Mouse (Mus musculus): ENCODE results near the gene Ing1. TPM values are rescaled to one million over a fixed set of nuclear protein-coding genes. Genes with fewer than 3 reads are reported as not detected.

Gene Ing1
- polyA plus RNA-seq, 1 experiment from 2014 or later = 47.9 TPM

- Histone ChIP-seq H3K4me1 (no peaks in the 10 kb centered on the region), H3K27ac (no peak overlapping the region), H3K27me3 (replicated peaks) (no peaks in the 10 kb centered on the region), H3K4me2 (no peak overlapping the region), H3K36me3 (replicated peaks) (peaks cover 3% of the 10 kb centered on the region; the same call in 1 of the 2 replicates), H3K9me3 (no peaks in the 10 kb centered on the region), H3K9ac (no peak overlapping the region), H3K4me3 (no peak overlapping the region)
- WGBS = 94% methylated on average over 4 of the region's 4 CpGs
- no peak for ATAC-seq (replicated peaks)
Measured at GRCm38 (mm10) chr8:11570742-11571141, 15.4 kb downstream of the Ing1 start.

- Histone ChIP-seq H3K4me2 (no peak overlapping the region), H3K27ac (no peak overlapping the region), H3K4me3 (no peak overlapping the region), H3K4me1 (no peaks in the 10 kb centered on the region), H3K36me3 (replicated peaks) (peaks cover 2% of the 10 kb centered on the region; the same call in 1 of the 2 replicates), H3K9me3 (no peaks in the 10 kb centered on the region), H3K9ac (no peak overlapping the region), H3K27me3 (replicated peaks) (no peaks in the 10 kb centered on the region)
- no peak for ATAC-seq (replicated peaks)
- 93% methylated on average over 10 of the region's 10 CpGs for WGBS
Measured at GRCm38 (mm10) chr8:11571950-11572349, 16.6 kb downstream of the Ing1 start.

DNA sequence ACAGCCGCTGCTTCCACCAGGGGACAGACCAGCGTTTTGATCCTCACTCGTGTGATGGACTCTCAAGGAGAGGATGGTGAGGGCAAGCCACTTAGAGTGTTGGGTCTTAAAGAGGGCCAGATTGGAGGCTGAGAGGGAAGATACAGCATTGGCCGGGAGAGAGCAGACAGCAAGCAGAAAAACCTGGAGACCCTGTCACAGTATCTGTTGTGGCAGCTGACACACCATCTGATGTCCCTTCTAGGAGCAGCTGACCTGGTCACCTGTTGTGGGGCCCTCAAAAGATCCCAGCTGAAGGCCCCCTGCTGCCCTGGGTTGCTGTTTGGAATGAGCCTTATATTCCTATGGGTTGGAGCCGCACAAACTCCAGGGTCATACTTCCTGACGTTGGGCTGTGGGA is 17.1 kb downstream of the Ing1 start:
- H3K4me2 ChIP-seq = no peak overlapping the region
- no peak for ATAC-seq (replicated peaks)
- no peaks in the 10 kb centered on the region for H3K4me1 ChIP-seq
- WGBS = 70% methylated on average over 6 of the region's 6 CpGs
- no peak overlapping the region for H3K9ac ChIP-seq
- no peak overlapping the region for H3K27ac ChIP-seq
- no peaks in the 10 kb centered on the region for H3K27me3 ChIP-seq (replicated peaks)
- H3K4me3 ChIP-seq = no peak overlapping the region
- no peaks in the 10 kb centered on the region for H3K36me3 ChIP-seq (replicated peaks)
- no peaks in the 10 kb centered on the region for H3K9me3 ChIP-seq

- ATAC-seq (replicated peaks) = no peak
- H3K27ac ChIP-seq = no peak overlapping the region
- no peak overlapping the region for H3K4me3 ChIP-seq
- no peaks in the 10 kb centered on the region for H3K27me3 ChIP-seq (replicated peaks)
- H3K9me3 ChIP-seq = no peaks in the 10 kb centered on the region
- no peak overlapping the region for H3K9ac ChIP-seq
- H3K4me1 ChIP-seq = no peaks in the 10 kb centered on the region
- no peak overlapping the region for H3K4me2 ChIP-seq
- no peaks in the 10 kb centered on the region for H3K36me3 ChIP-seq (replicated peaks)
- WGBS = 85% methylated on average over 9 of the region's 9 CpGs
Measured at GRCm38 (mm10) chr8:11574911-11575603, 19.7 kb downstream of the Ing1 start.

- no peaks in the 10 kb centered on the region for H3K4me1 ChIP-seq
- ATAC-seq (replicated peaks) = no peak
- H3K4me3 ChIP-seq = no peak overlapping the region
- H3K9ac ChIP-seq = no peak overlapping the region
- H3K4me2 ChIP-seq = no peak overlapping the region
- no peaks in the 10 kb centered on the region for H3K9me3 ChIP-seq
- WGBS = 55% methylated on average over 16 of the region's 16 CpGs
- H3K27ac ChIP-seq = no peak overlapping the region
- no peaks in the 10 kb centered on the region for H3K27me3 ChIP-seq (replicated peaks)
- H3K36me3 ChIP-seq (replicated peaks) = no peaks in the 10 kb centered on the region
Measured at GRCm38 (mm10) chr8:11575604-11576384, 20.4 kb downstream of the Ing1 start.

DNA sequence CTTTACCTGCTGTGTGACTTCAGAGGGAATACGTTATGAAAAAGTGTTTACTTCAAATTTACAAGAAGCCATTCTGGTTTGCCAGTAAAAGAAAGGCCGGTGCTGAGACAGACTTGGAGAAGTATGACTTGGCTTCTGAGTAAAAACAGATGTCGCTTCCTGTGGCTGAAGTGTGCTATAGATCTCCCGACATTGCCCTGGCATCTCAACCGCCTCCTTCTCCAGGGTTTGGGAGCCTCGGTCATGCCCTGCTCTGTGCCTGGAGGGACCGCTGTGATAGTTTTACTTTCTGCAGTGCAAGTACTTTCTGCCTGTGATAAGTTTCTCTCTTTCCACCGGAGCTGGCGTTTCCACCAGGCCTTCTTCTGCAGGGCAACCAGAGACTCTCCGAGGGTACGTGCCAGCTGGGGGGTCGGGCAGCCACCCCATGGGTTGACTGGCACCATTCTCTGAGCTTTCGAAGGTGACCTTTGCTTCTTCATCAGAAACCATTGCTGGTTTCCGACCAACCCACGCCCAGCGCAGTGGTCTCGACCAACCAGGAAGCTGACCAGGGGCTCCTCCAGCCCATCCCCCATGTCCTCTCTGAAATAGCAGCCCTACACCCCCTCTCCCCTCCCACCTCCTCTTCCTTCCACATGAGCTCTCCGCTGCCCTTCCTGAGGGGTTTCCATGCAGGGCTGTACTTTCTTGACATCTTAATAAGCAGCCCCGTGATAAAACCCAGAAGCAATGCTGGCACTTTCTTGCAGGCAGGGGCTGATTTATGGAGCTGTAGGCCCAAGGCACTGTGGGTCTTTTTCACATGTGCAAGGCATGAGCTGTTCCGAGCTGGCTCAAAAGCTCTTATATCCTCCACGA is 30.4 kb downstream of the Ing1 start:
- no peaks in the 10 kb centered on the region for H3K4me1 ChIP-seq
- H3K27me3 ChIP-seq (replicated peaks) = no peaks in the 10 kb centered on the region
- H3K9me3 ChIP-seq = no peaks in the 10 kb centered on the region
- ATAC-seq (replicated peaks) = no peak
- H3K4me2 ChIP-seq = no peak overlapping the region
- H3K27ac ChIP-seq = no peak overlapping the region
- no peaks in the 10 kb centered on the region for H3K36me3 ChIP-seq (replicated peaks)
- WGBS = 87% methylated on average over 21 of the region's 21 CpGs
- H3K4me3 ChIP-seq = no peak overlapping the region
- no peak overlapping the region for H3K9ac ChIP-seq

GRCm38 (mm10) chr8:11586374-11586745 is 31.0 kb downstream of the Ing1 start:
- no peak overlapping the region for H3K9ac ChIP-seq
- H3K36me3 ChIP-seq (replicated peaks) = no peaks in the 10 kb centered on the region
- H3K27ac ChIP-seq = no peak overlapping the region
- no peaks in the 10 kb centered on the region for H3K4me1 ChIP-seq
- H3K9me3 ChIP-seq = no peaks in the 10 kb centered on the region
- 77% methylated on average over 2 of the region's 2 CpGs for WGBS
- no peak for ATAC-seq (replicated peaks)
- H3K4me3 ChIP-seq = no peak overlapping the region
- H3K27me3 ChIP-seq (replicated peaks) = no peaks in the 10 kb centered on the region
- H3K4me2 ChIP-seq = no peak overlapping the region

GRCm38 (mm10) chr8:11591837-11592236 is 36.5 kb downstream of the Ing1 start:
- no peak overlapping the region for H3K4me2 ChIP-seq
- no peak overlapping the region for H3K9ac ChIP-seq
- H3K4me1 ChIP-seq = no peaks in the 10 kb centered on the region
- no peaks in the 10 kb centered on the region for H3K9me3 ChIP-seq
- 86% methylated on average over 4 of the region's 4 CpGs for WGBS
- no peaks in the 10 kb centered on the region for H3K27me3 ChIP-seq (replicated peaks)
- H3K27ac ChIP-seq = no peak overlapping the region
- no peaks in the 10 kb centered on the region for H3K36me3 ChIP-seq (replicated peaks)
- ATAC-seq (replicated peaks) = no peak
- H3K4me3 ChIP-seq = no peak overlapping the region

DNA sequence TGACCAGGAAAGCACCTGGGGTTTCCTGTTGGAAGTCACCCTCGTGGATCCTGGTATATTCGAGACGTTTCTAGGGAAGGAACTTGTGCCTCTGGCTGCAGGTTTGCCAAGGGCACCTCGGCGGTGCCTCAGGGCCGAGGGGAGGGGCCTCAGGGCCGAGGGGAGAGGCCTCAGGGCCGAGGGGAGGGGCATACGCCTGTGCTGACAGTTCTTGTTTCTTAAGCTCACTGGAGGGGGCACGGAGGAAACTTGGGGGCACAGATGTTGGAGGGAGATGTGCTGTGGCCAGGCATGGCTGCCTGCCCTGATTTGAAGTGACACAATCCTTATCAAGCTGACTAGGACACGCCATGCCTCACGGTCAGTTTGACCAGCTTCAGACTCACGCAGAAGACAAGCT is 36.9 kb downstream of the Ing1 start:
- Histone ChIP-seq H3K36me3 (replicated peaks) (no peaks in the 10 kb centered on the region), H3K4me3 (no peak overlapping the region), H3K27ac (no peak overlapping the region), H3K27me3 (replicated peaks) (no peaks in the 10 kb centered on the region), H3K9me3 (no peaks in the 10 kb centered on the region), H3K4me2 (no peak overlapping the region), H3K9ac (no peak overlapping the region), H3K4me1 (no peaks in the 10 kb centered on the region)
- ATAC-seq (replicated peaks) = no peak
- 46% methylated on average over 13 of the region's 13 CpGs for WGBS

DNA sequence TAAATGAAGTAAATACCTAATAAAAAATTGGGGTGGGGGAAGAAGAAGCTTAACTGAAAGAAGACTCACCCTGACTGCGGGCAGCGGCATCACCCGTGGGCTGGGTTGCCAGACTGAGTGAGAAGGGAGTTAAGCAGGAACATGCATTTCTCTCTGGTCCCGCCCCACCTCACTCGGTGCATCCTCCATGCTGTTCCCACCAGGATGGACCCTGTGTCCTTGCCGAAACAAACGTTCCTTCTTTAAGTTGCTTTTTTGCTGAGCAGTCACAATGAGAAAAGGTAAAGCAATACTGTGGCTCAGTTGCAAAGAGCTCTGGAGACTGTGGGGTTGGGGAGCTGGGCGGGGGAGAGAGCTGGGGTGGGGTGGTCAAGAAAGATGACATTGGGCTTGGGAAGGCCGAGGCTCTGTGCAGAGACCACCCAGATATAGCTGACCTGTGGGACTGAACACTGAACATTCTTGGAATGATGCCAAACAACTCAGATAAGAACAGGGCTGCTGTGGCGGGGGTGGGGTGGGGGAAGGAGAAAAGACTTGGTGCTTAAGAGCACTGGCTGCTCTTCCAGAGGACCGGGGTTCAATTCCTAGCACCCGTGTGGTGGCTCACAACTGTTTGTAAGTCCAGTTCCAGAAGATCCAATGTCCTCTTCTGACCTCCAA is 38.0 kb downstream of the Ing1 start:
- H3K27me3 ChIP-seq (replicated peaks) = no peaks in the 10 kb centered on the region
- H3K4me2 ChIP-seq = no peak overlapping the region
- no peak overlapping the region for H3K9ac ChIP-seq
- H3K4me1 ChIP-seq = no peaks in the 10 kb centered on the region
- no peaks in the 10 kb centered on the region for H3K36me3 ChIP-seq (replicated peaks)
- no peak overlapping the region for H3K27ac ChIP-seq
- H3K4me3 ChIP-seq = no peak overlapping the region
- ATAC-seq (replicated peaks) = no peak
- H3K9me3 ChIP-seq = no peaks in the 10 kb centered on the region
- 75% methylated on average over 12 of the region's 12 CpGs for WGBS

- Histone ChIP-seq H3K9me3 (no peaks in the 10 kb centered on the region), H3K9ac (no peak overlapping the region), H3K4me2 (no peak overlapping the region), H3K4me3 (no peak overlapping the region), H3K27me3 (replicated peaks) (no peaks in the 10 kb centered on the region), H3K27ac (no peak overlapping the region), H3K36me3 (replicated peaks) (no peaks in the 10 kb centered on the region; the same call in 1 of the 2 replicates), H3K4me1 (no peaks in the 10 kb centered on the region)
- WGBS = 86% methylated on average over 5 of the region's 5 CpGs
- no peak for ATAC-seq (replicated peaks)
Measured at GRCm38 (mm10) chr8:11600301-11600951, 45.1 kb downstream of the Ing1 start.

Data from midbrain, embryonic 15.5 days (tissue).